Mouse (Mus musculus): ENCODE results near the gene D630003M21Rik. TPM values are rescaled to one million over a fixed set of nuclear protein-coding genes. Genes with fewer than 3 reads are reported as not detected.

Gene D630003M21Rik
- polyA plus RNA-seq, 1 experiment from 2014 or later, result 1.8 TPM

- H3K27ac ChIP-seq (ENCODE audit: low read length), result no peak overlapping the region
- H3K36me3 ChIP-seq (ENCODE audit: control insufficient read depth, insufficient read depth), result no peaks in the 10 kb centered on the region
- H3K9me3 ChIP-seq (ENCODE audit: control insufficient read depth, low read length), result no peaks in the 10 kb centered on the region
- WGBS, result 17% methylated on average over 15 of the region's 19 CpGs
- ATAC-seq, result peak; percentile 23
- peak overlapping the region; percentile 19 for H3K4me3 ChIP-seq (replicated peaks; ENCODE audit: low read length)
- no peaks in the 10 kb centered on the region for H3K27me3 ChIP-seq (replicated peaks; ENCODE audit: control insufficient read depth, insufficient read depth, low read length)
- peaks cover 42% of the 10 kb centered on the region for H3K4me1 ChIP-seq (replicated peaks; ENCODE audit: control insufficient read depth, insufficient read depth, low read length)
- peak overlapping the region; percentile 35 for H3K4me2 ChIP-seq (ENCODE audit: low read length)
- no peak overlapping the region; the same call in 1 of the 2 replicates for H3K9ac ChIP-seq (replicated peaks; ENCODE audit: low read depth, low read length)
Observed at GRCm38 (mm10) chr2:158178696-158179369, 50.2 kb downstream of the D630003M21Rik start.

DNA sequence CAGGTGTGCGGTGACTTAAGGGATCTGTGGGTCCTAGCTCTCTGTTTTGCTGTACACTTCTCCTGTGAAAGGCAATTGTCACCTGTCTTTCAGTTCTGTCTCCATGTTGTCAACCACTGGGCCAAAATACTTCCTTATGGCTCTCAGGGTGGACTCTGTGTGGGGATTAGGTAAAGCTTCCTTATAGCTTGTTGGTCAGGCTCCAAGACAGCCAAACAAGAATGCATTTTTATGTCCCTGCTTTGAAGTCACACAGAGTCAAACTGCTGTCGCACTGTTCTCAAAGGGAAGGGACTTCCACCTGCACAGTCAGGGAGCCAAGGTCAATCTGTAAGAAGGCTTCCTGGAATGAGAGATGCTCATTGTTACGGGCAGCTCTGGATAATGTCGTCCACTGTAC lies 50.9 kb downstream of the D630003M21Rik start:
- Histone ChIP-seq H3K27ac (ENCODE audit: low read length) (no peak overlapping the region; the same call in 1 of the 2 replicates), H3K36me3 (ENCODE audit: control insufficient read depth, insufficient read depth) (no peaks in the 10 kb centered on the region)
- WGBS, result 67% methylated on average over 4 of the region's 4 CpGs

DNA sequence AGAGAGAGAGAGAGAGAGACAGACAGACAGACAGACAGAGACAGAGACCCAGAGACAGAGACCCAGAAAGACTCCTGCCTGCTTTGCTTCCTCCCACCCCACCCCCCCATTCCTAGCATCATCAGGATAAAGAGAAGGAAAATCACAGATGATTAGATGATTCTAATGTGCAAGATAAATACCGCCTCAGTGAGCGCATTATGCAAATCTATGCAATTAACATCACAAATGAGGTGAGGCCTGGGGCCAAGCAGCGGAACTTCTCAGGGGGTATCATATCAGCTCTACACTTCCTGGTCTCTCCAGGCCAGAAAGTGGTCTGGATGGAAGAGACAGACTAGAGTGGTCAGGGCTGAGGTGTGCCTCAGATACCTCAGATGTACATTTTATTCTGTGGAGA lies 51.4 kb downstream of the D630003M21Rik start:
- H3K4me2 ChIP-seq (ENCODE audit: low read length), result no peak overlapping the region

More for the DNA sequence above, 50.9 kb downstream of the D630003M21Rik start:
- Histone ChIP-seq H3K4me1 (replicated peaks; ENCODE audit: control insufficient read depth, insufficient read depth, low read length) (peaks cover 42% of the 10 kb centered on the region), H3K9ac (replicated peaks; ENCODE audit: low read depth, low read length) (no peak overlapping the region), H3K9me3 (ENCODE audit: control insufficient read depth, low read length) (no peaks in the 10 kb centered on the region), H3K4me2 (ENCODE audit: low read length) (no peak overlapping the region), H3K4me3 (replicated peaks; ENCODE audit: low read length) (no peak overlapping the region), H3K27me3 (replicated peaks; ENCODE audit: control insufficient read depth, insufficient read depth, low read length) (no peaks in the 10 kb centered on the region)
- no peak for ATAC-seq

DNA sequence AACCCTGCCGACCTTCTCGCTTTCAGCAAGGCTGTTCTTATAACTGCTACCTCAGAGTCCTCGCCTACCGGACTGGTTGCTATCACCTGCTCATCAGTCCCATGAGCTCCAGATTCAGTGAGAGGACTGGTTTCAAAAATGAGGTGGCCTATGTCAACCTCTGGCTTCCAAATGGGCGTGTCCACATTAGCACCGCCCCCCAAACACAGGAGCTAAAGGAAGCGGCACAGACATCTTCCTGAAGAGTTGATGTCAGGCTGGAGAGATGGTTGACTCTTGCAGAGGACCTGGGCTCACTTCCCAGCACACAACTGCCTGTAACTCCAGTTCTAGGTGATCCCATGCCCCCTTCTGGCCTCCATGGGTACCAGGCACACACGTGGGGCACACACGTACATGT lies 52.3 kb downstream of the D630003M21Rik start:
- Histone ChIP-seq H3K4me3 (replicated peaks; ENCODE audit: low read length) (no peak overlapping the region), H3K9ac (replicated peaks; ENCODE audit: low read depth, low read length) (no peak overlapping the region), H3K9me3 (ENCODE audit: control insufficient read depth, low read length) (no peaks in the 10 kb centered on the region), H3K4me2 (ENCODE audit: low read length) (no peak overlapping the region), H3K27ac (ENCODE audit: low read length) (no peak overlapping the region), H3K36me3 (ENCODE audit: control insufficient read depth, insufficient read depth) (no peaks in the 10 kb centered on the region), H3K4me1 (replicated peaks; ENCODE audit: control insufficient read depth, insufficient read depth, low read length) (peaks cover 38% of the 10 kb centered on the region), H3K27me3 (replicated peaks; ENCODE audit: control insufficient read depth, insufficient read depth, low read length) (no peaks in the 10 kb centered on the region)
- no peak for ATAC-seq
- WGBS, result 90% methylated on average over 9 of the region's 9 CpGs

More for the DNA sequence above, 51.4 kb downstream of the D630003M21Rik start:
- Histone ChIP-seq H3K9ac (replicated peaks; ENCODE audit: low read depth, low read length) (no peak overlapping the region), H3K27ac (ENCODE audit: low read length) (no peak overlapping the region; the same call in 1 of the 2 replicates), H3K4me3 (replicated peaks; ENCODE audit: low read length) (no peak overlapping the region), H3K36me3 (ENCODE audit: control insufficient read depth, insufficient read depth) (no peaks in the 10 kb centered on the region), H3K27me3 (replicated peaks; ENCODE audit: control insufficient read depth, insufficient read depth, low read length) (no peaks in the 10 kb centered on the region), H3K4me1 (replicated peaks; ENCODE audit: control insufficient read depth, insufficient read depth, low read length) (peaks cover 42% of the 10 kb centered on the region), H3K9me3 (ENCODE audit: control insufficient read depth, low read length) (no peaks in the 10 kb centered on the region)
- WGBS, result 5% methylated on average over 3 of the region's 3 CpGs
- peak; percentile 30; the same call in 1 of the 2 replicates for ATAC-seq

DNA sequence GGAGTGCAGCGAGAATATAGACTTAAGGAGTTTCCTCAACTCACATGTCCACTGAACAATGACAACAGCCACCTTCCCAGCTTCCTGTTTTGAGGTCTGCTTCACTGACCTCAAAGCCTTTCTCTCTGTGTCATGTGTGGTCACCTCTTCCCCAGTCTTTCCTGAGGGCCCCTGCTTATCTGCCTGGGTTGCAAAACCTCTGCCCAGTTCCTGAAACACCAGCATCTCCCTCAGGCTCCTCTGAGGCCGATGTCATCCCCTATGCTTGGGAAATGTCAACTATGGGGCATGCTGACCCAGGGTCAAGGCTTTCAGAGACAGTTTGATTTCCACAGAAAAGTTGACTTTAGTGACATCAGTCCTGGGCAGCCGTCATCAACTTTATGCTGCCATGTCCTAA lies 53.6 kb downstream of the D630003M21Rik start:
- no peaks in the 10 kb centered on the region for H3K9me3 ChIP-seq (ENCODE audit: control insufficient read depth, low read length)
- no peak overlapping the region for H3K9ac ChIP-seq (replicated peaks; ENCODE audit: low read depth, low read length)
- WGBS, result 93% methylated on average over 3 of the region's 3 CpGs
- H3K4me3 ChIP-seq (replicated peaks; ENCODE audit: low read length), result no peak overlapping the region
- no peaks in the 10 kb centered on the region for H3K27me3 ChIP-seq (replicated peaks; ENCODE audit: control insufficient read depth, insufficient read depth, low read length)
- peaks cover 32% of the 10 kb centered on the region for H3K4me1 ChIP-seq (replicated peaks; ENCODE audit: control insufficient read depth, insufficient read depth, low read length)
- H3K4me2 ChIP-seq (ENCODE audit: low read length), result no peak overlapping the region
- H3K36me3 ChIP-seq (ENCODE audit: control insufficient read depth, insufficient read depth), result no peaks in the 10 kb centered on the region
- no peak for ATAC-seq
- H3K27ac ChIP-seq (ENCODE audit: low read length), result no peak overlapping the region

DNA sequence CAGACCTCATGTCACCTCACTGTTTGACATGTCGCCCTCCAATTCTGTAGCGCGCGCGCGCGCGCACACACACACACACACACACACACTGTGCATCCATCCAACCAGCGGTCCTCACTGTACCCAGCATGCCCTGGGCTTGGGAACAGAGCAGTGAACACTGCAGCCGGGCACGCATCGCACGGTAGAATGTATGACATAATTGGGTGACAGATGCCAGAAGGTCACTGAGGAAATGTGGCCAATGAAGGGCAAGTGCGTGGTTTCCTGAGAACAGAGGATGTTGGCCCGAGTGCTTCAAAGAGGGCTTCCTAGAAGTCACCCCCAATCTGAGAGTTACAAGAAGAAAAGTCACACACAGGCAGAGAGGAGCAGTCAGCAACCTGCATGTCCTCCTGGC lies 54.1 kb downstream of the D630003M21Rik start:
- no peak for ATAC-seq
- no peak overlapping the region for H3K9ac ChIP-seq (replicated peaks; ENCODE audit: low read depth, low read length)
- no peaks in the 10 kb centered on the region for H3K9me3 ChIP-seq (ENCODE audit: control insufficient read depth, low read length)
- no peak overlapping the region for H3K27ac ChIP-seq (ENCODE audit: low read length)
- 91% methylated on average over 15 of the region's 15 CpGs for WGBS
- H3K4me2 ChIP-seq (ENCODE audit: low read length), result no peak overlapping the region
- no peak overlapping the region for H3K4me3 ChIP-seq (replicated peaks; ENCODE audit: low read length)
- no peaks in the 10 kb centered on the region for H3K27me3 ChIP-seq (replicated peaks; ENCODE audit: control insufficient read depth, insufficient read depth, low read length)
- H3K36me3 ChIP-seq (ENCODE audit: control insufficient read depth, insufficient read depth), result no peaks in the 10 kb centered on the region
- H3K4me1 ChIP-seq (replicated peaks; ENCODE audit: control insufficient read depth, insufficient read depth, low read length), result peaks cover 30% of the 10 kb centered on the region

- Histone ChIP-seq H3K36me3 (ENCODE audit: control insufficient read depth, insufficient read depth) (no peaks in the 10 kb centered on the region), H3K4me3 (replicated peaks; ENCODE audit: low read length) (no peak overlapping the region), H3K9ac (replicated peaks; ENCODE audit: low read depth, low read length) (no peak overlapping the region), H3K4me2 (ENCODE audit: low read length) (no peak overlapping the region), H3K4me1 (replicated peaks; ENCODE audit: control insufficient read depth, insufficient read depth, low read length) (peaks cover 25% of the 10 kb centered on the region), H3K9me3 (ENCODE audit: control insufficient read depth, low read length) (no peaks in the 10 kb centered on the region), H3K27me3 (replicated peaks; ENCODE audit: control insufficient read depth, insufficient read depth, low read length) (no peaks in the 10 kb centered on the region), H3K27ac (ENCODE audit: low read length) (no peak overlapping the region)
- ATAC-seq, result no peak
- 88% methylated on average over 5 of the region's 5 CpGs for whole genome bisulfite sequencing
Observed at GRCm38 (mm10) chr2:158174438-158174837, 54.6 kb downstream of the D630003M21Rik start.

DNA sequence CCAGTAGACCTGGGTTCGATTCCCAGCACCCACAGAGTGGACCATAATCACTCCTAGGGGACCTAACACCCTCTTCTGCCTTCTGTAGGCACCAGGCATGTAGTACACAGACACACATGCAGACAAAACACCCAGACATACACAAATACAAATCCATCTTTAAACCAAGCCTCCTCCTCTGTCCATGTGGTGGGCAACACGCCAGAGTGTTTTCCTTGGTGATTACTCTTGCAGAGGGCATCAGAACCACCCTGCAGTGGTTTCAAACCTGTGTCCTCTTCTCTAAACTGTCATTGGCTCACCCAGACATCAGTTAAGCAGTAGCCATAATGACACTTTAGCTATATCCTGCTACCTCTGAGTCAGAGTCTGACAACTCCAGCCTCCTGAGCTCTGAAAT lies 58.6 kb downstream of the D630003M21Rik start:
- Histone ChIP-seq H3K9ac (replicated peaks; ENCODE audit: low read depth, low read length) (no peak overlapping the region), H3K4me1 (replicated peaks; ENCODE audit: control insufficient read depth, insufficient read depth, low read length) (0 out of 2 replicates have a peak, but pooled peaks cover 3% of the 10 kb centered on the region), H3K4me3 (replicated peaks; ENCODE audit: low read length) (no peak overlapping the region), H3K9me3 (ENCODE audit: control insufficient read depth, low read length) (no peaks in the 10 kb centered on the region), H3K4me2 (ENCODE audit: low read length) (no peak overlapping the region), H3K27me3 (replicated peaks; ENCODE audit: control insufficient read depth, insufficient read depth, low read length) (no peaks in the 10 kb centered on the region), H3K36me3 (ENCODE audit: control insufficient read depth, insufficient read depth) (no peaks in the 10 kb centered on the region), H3K27ac (ENCODE audit: low read length) (no peak overlapping the region)
- 70% methylated on average over 2 of the region's 2 CpGs for WGBS
- no peak for ATAC-seq

DNA sequence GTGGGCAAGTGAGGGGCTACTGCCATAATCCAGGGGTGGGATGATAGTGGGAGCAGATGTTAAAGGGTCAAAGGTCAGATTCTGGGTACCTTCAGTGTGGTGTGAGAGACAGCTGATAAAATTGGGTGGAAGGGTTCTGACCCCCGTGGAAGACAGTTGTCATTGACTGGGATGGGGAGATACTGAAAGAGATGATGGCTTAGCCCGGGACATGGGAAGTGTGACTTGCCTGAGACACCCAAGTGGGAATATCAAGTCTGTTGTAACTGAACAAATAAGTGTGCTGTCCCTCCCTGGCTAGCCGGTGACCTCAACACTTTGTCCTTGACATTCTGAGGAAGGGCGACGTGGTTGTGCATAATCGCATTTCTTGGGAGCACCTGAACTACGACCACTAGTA lies 59.3 kb downstream of the D630003M21Rik start:
- H3K4me1 ChIP-seq (replicated peaks; ENCODE audit: control insufficient read depth, insufficient read depth, low read length), result 0 out of 2 replicates have a peak, but pooled peaks cover 3% of the 10 kb centered on the region
- H3K4me3 ChIP-seq (replicated peaks; ENCODE audit: low read length), result no peak overlapping the region
- no peak overlapping the region for H3K27ac ChIP-seq (ENCODE audit: low read length)
- WGBS, result 90% methylated on average over 7 of the region's 7 CpGs
- H3K9ac ChIP-seq (replicated peaks; ENCODE audit: low read depth, low read length), result no peak overlapping the region
- no peak overlapping the region for H3K4me2 ChIP-seq (ENCODE audit: low read length)
- no peaks in the 10 kb centered on the region for H3K36me3 ChIP-seq (ENCODE audit: control insufficient read depth, insufficient read depth)
- H3K9me3 ChIP-seq (ENCODE audit: control insufficient read depth, low read length), result no peaks in the 10 kb centered on the region
- H3K27me3 ChIP-seq (replicated peaks; ENCODE audit: control insufficient read depth, insufficient read depth, low read length), result no peaks in the 10 kb centered on the region
- ATAC-seq, result no peak

Data from forebrain, embryonic 16.5 days (tissue).